Mouse (Mus musculus) ES-E14 (cell line): ENCODE measurements at regions not wholly inside any gene's neighbourhood (a gene's known extent, or its start where the extent isn't known, plus 50 kb on each side); places are given as distances from the start of the nearest gene placed in this dataset.

Experiments used
- DNase-seq: peaks from one replicate; pipeline ENCODE4 v3.0.0-alpha.2; 2013; ENCODE audit warnings: low read depth, low spot score
- H3K27ac ChIP-seq: 2 replicates; pipeline ENCODE4 v1.5.1; 2012; ENCODE audit warnings: low read depth, mild to moderate bottlenecking, low read length, moderate library complexity, mixed read lengths; ENCODE audit not compliant: poor library complexity, insufficient read depth, severe bottlenecking
- H3K36me3 ChIP-seq: 2 replicates; pipeline ENCODE4 v1.6.1; 2012; ENCODE audit warnings: mild to moderate bottlenecking, low read length, moderate library complexity, mixed read lengths; ENCODE audit not compliant: control insufficient read depth, poor library complexity, insufficient read depth, severe bottlenecking
- H3K4me1 ChIP-seq, 2 experiments: fragments of 150-350 bp in 1 of 2; sonication (generic) in 1 of 2; 2 replicates each; pipeline ENCODE4 v1.6.1; 2012; ENCODE audit warnings: low read length in 2 of 2, mild to moderate bottlenecking in 1 of 2, mixed read lengths in 1 of 2; ENCODE audit not compliant: control insufficient read depth in 2 of 2, insufficient read depth in 2 of 2, poor library complexity in 1 of 2
- H3K4me3 ChIP-seq, 2 experiments: fragments of 150-350 bp in 1 of 2; sonication (generic) in 1 of 2; 2 replicates each; pipeline ENCODE4 v1.5.1; 2012; ENCODE audit warnings: low read length in 2 of 2, low read depth in 1 of 2, mild to moderate bottlenecking in 1 of 2, mixed read lengths in 1 of 2; ENCODE audit not compliant: insufficient read depth in 1 of 2, poor library complexity in 1 of 2, severe bottlenecking in 1 of 2
- H3K9ac ChIP-seq: 2 replicates; pipeline ENCODE4 v1.6.1; 2012; ENCODE audit warnings: low read depth, mild to moderate bottlenecking, low read length, mixed read lengths; ENCODE audit not compliant: poor library complexity, insufficient read depth, severe bottlenecking
- H3K9me3 ChIP-seq: fragments of 150-350 bp; sonication (generic); 2 replicates; pipeline ENCODE4 v1.6.1; 2012; ENCODE audit warnings: low read depth, mild to moderate bottlenecking, low read length; ENCODE audit not compliant: control insufficient read depth, insufficient read depth
- CHD2 ChIP-seq: IDR thresholded peaks from 2 replicates; pipeline ENCODE4 v1.6.1; 2014; ENCODE audit warnings: mild to moderate bottlenecking, low read depth, low read length, inconsistent platforms
- HCFC1 ChIP-seq: IDR thresholded peaks from 2 replicates; pipeline ENCODE4 v1.6.1; 2012; ENCODE audit warnings: low read length, inconsistent platforms, borderline replicate concordance; ENCODE audit not compliant: insufficient read depth
- MAFK ChIP-seq: IDR thresholded peaks from 2 replicates; pipeline ENCODE4 v1.6.1; 2014; ENCODE audit warnings: mild to moderate bottlenecking, low read depth, low read length, inconsistent platforms; ENCODE audit not compliant: insufficient read depth
- ZC3H11A ChIP-seq: IDR thresholded peaks from 2 replicates; pipeline ENCODE4 v1.6.1; 2012; ENCODE audit warnings: low read depth, mild to moderate bottlenecking, inconsistent platforms, low read length, borderline replicate concordance
- ZNF384 ChIP-seq: IDR thresholded peaks from 2 replicates; pipeline ENCODE4 v1.6.1; 2012; ENCODE audit warnings: low read depth, low read length, inconsistent platforms
- in situ Hi-C, 2 experiments: fragments of 600-800 bp; cut with MboI; formaldehyde crosslinking; loops; one replicate each; pipeline ENCODE4 v1.15.1; 2025; ENCODE audit warnings: low sequenced_read_pairs in 2 of 2, inconsistent platforms in 1 of 2; ENCODE audit not compliant: unreplicated experiment in 2 of 2

DNA sequence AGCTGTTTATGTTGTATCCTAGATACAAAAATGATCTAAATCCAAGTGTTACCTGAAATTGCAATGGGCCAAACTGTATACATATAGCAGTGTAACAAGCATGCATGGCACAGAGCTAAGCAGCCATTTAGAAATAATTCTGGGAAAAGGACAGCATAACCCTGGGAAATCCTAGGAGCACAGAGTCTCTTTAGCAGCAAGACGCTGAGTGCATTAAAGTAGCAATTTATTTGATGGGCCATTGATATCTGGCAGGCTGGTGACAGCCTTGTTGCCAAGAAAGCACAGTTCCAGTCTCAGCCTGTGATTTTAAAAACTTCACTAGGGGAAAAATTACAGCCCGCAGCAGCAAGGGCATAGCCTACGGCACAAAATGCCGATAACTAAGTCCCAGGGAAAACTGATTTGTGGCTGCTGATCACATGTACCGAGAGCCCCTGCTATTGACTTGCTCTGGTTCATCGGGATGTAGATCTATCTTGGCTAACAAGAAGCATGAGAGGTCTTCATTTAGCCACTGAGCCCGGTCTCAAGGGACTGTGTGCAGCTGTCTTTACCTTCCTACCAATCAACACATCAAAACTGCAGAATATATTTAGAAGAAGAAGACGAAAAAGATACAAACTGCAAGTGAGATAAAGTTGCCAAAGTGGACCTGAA, 531.1 kb upstream of the Pitx2 start:
- H3K9ac ChIP-seq = no peak overlapping the region
- H3K27ac ChIP-seq = no peak overlapping the region
- H3K9me3 ChIP-seq = no peaks in the 10 kb centered on the region
- in situ Hi-C loops = no loop called here
- H3K4me3 ChIP-seq = no peak overlapping the region
- DNase-seq = no peak
- H3K36me3 ChIP-seq = no peaks in the 10 kb centered on the region
- no peak for TF ChIP-seq ZC3H11A
- TF ChIP-seq ZNF384 = no peak
- TF ChIP-seq HCFC1 = no peak
- TF ChIP-seq CHD2 = no peak
- TF ChIP-seq MAFK = no peak
- H3K4me1 ChIP-seq = no peaks in the 10 kb centered on the region

- TF ChIP-seq ZC3H11A = no peak
- no peak for TF ChIP-seq ZNF384
- TF ChIP-seq CHD2 = no peak
- TF ChIP-seq HCFC1 = no peak
- TF ChIP-seq MAFK = no peak
- no peak for DNase-seq
- Histone ChIP-seq H3K36me3 (no peaks in the 10 kb centered on the region), H3K27ac (no peak overlapping the region), H3K4me1 (no peaks in the 10 kb centered on the region), H3K4me3 (no peak overlapping the region), H3K9me3 (no peaks in the 10 kb centered on the region), H3K9ac (no peak overlapping the region)
- in situ Hi-C loops = no loop called here
Measured at GRCm38 (mm10) chr3:128665184-128665583, 534.5 kb upstream of the Pitx2 start.

DNA sequence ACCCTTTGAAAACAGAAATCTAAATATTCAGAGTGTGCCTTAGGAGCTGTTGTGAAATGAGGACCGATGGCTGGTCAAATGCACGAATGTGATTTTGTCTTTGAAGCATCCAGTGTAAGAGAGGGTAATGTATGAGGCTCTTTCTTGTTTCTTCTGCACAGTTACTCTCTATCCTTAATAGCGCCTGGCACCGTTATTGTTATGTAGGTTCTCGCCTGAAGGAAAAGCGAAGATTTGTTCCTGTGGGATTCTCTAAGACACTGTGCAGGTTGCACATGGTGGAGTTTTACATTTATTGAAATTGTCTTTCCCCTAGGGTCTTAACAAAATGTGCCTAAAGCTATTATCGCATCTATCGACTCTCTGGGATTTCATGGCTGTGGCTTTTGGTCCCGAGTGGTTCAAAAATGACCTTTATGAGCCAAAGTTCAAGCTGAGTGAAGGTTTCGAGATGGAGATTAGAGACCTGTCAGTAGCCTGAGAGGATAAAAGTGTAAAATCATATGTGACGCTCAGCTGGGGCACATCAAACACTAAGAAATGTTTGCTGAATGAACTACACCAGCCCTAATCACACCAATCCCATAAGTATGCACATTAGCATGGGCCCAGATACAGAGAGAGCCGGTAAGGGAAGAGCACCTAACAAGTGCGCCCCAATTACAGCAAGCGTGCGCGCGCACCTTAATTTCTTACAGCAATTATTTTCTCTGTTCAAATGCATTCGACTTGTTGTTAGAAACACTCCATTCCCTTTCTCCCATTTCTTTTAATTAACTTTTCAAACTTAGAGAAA, 562.5 kb upstream of the Pitx2 start:
- H3K4me3 ChIP-seq = no peak overlapping the region
- H3K36me3 ChIP-seq = no peaks in the 10 kb centered on the region
- no peaks in the 10 kb centered on the region for H3K4me1 ChIP-seq
- TF ChIP-seq HCFC1 (no peak), CHD2 (no peak), ZC3H11A (no peak), ZNF384 (no peak), MAFK (no peak)
- H3K9ac ChIP-seq = no peak overlapping the region
- in situ Hi-C loops = no loop called here
- H3K27ac ChIP-seq = no peak overlapping the region
- no peak for DNase-seq
- no peaks in the 10 kb centered on the region for H3K9me3 ChIP-seq

- TF ChIP-seq HCFC1 = no peak
- no peak for TF ChIP-seq MAFK
- no peak for TF ChIP-seq ZC3H11A
- no peak for TF ChIP-seq CHD2
- TF ChIP-seq ZNF384 = no peak
- H3K9me3 ChIP-seq = no peaks in the 10 kb centered on the region
- in situ Hi-C loops = no loop called here
- H3K36me3 ChIP-seq = no peaks in the 10 kb centered on the region
- H3K27ac ChIP-seq = no peak overlapping the region
- H3K9ac ChIP-seq = no peak overlapping the region
- no peak for DNase-seq
- H3K4me1 ChIP-seq = no peaks in the 10 kb centered on the region
- H3K4me3 ChIP-seq = no peak overlapping the region
Measured at GRCm38 (mm10) chr3:128627696-128628095, 572.0 kb upstream of the Pitx2 start.
